Mouse (Mus musculus): ENCODE results near the gene Mical3. TPM values are rescaled to one million over a fixed set of nuclear protein-coding genes. Genes with fewer than 3 reads are reported as not detected.
"Not testable (repeated sequence)": the region's sequence is repeated elsewhere in the genome, so short reads cannot be mapped to it uniquely, and the experiment has no call there.

Gene Mical3
- polyA plus RNA-seq, 1 experiment from 2014 or later, result 6.7 TPM

DNA sequence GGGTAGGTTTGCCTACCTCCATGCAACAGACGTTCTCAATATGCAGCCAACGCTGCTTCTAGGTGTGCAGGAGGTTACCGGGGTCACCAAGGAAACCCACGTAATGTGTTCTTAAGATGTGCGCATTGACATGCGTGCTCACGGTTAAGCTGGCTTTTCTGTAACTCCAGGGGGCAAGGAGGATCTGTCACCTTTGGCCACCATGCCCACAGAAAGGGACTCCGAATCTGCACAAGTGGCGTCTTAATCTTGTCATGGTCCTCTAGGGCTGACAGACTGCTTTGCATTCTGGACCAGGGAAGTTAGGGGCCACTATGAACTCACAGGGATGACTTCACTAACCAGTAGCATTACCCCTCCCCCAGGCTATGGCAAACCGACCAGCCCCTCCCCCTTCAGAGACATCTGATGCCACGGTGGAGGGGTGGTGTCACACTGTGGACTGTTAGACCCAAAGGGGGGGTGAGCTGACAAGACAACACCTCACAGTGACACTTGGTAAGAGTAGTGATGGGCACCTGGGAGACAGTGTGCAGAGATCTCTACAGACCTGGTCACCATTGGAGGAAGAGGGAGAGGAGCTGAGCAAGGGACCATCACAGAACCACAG lies 192.7 kb downstream of the Mical3 start:
- no peaks in the 10 kb centered on the region for H3K36me3 ChIP-seq
- no peak; the same call in 1 of the 2 replicates for ATAC-seq
- no peak overlapping the region for H3K27ac ChIP-seq
- H3K4me3 ChIP-seq (replicated peaks), result no peak overlapping the region
- no peaks in the 10 kb centered on the region for H3K9me3 ChIP-seq
- H3K4me2 ChIP-seq (replicated peaks), result no peak overlapping the region
- no peaks in the 10 kb centered on the region for H3K27me3 ChIP-seq (replicated peaks)
- H3K4me1 ChIP-seq (replicated peaks), result no peaks in the 10 kb centered on the region
- 82% methylated on average over 11 of the region's 11 CpGs for WGBS
- H3K9ac ChIP-seq, result no peak overlapping the region

DNA sequence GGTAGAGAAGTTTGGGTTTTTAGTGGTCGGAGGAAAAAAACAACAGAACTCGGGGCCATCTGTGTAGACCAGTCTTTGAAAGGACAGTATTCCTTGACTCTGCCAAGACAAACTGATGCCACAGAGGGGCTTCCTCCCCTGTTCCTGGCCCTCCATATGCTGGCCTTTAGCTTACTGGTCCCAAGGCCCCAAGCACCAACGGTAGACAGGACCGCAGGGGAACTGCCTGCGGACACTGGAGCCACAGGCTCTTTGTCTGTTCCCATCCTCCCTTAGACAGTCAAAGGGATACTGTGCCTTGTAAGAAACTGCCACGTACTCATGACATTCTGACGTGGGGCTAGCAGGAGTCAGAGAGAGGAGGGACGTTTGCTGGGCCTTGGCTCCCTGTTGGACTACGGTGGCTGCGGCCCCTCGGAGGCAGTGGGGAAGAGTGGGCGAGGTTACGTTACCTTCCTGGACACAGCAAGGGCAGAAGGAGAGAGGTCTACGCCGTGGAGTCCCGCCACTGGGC lies 193.6 kb downstream of the Mical3 start:
- H3K4me3 ChIP-seq (replicated peaks), result no peak overlapping the region
- 82% methylated on average over 16 of the region's 16 CpGs for WGBS
- no peaks in the 10 kb centered on the region for H3K4me1 ChIP-seq (replicated peaks)
- no peaks in the 10 kb centered on the region for H3K27me3 ChIP-seq (replicated peaks)
- H3K27ac ChIP-seq, result no peak overlapping the region
- ATAC-seq, result no peak
- H3K9ac ChIP-seq, result no peak overlapping the region
- H3K9me3 ChIP-seq, result no peaks in the 10 kb centered on the region
- H3K4me2 ChIP-seq (replicated peaks), result no peak overlapping the region
- H3K36me3 ChIP-seq, result no peaks in the 10 kb centered on the region

DNA sequence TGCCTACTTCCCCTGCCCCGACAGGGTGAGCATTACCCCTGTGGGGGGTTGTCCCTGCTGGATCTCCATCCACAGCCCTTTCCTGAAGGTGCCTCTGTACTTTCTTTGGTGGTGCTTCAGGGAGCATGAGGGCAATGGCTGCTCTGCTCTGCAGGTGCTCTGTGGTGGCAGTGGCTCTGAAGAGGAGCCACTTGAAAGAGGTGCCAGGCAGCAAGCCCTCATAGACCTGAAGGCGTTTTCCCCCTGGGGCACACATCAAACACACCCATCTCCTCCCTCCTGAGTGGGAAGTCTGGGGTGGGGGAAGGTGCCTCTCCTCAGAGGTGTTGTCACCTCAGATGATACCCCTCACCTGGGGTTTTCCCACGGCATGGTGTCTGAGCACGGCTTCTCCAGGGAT lies 196.6 kb downstream of the Mical3 start:
- 70% methylated on average over 4 of the region's 4 CpGs for WGBS
- Histone ChIP-seq H3K4me2 (replicated peaks) (no peak overlapping the region), H3K4me3 (replicated peaks) (no peak overlapping the region), H3K27me3 (replicated peaks) (no peaks in the 10 kb centered on the region), H3K9me3 (no peaks in the 10 kb centered on the region), H3K36me3 (no peaks in the 10 kb centered on the region), H3K27ac (no peak overlapping the region), H3K4me1 (replicated peaks) (peaks cover 4% of the 10 kb centered on the region; the same call in 1 of the 2 replicates), H3K9ac (no peak overlapping the region)
- ATAC-seq, result no peak

DNA sequence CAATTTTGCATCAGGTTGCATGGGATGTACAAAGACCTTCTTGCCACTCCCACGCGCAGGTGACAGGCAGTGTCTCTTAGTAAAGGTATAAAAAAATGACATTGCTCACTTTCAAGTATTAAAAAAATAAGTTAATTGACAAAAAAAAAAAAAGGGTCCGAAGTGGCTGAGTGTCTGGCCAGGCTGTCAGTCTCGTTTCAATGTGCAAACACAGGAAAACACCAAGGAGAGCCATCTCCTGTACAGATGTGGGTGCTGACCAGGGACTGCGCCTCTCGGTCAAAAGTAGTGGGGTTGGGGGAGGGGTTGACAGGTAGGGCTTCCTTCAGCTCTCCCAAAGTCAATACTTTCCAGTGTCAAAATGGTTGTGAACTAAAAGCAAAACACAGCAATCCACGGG lies 197.1 kb downstream of the Mical3 start:
- WGBS, result 89% methylated on average over 7 of the region's 7 CpGs

DNA sequence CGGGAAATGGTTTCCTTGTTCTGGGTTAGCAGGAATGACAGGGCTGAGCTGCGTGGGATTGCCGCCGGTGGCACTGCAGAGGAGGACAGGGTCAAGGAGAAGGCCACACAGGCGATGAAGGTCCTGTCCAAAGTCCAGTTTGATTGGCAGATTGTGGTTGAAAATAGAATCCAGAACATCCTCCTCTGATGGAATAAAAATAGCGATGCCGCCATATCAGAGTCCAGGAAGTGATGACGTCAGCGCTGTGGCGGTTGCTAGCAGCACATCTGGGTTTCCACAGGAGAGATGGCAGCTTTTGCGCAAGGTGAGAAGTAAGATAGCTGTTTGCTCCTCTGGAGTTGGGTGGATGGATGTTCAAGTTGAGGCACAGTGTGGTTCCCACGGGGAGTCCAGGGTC lies 198.2 kb downstream of the Mical3 start:
- H3K36me3 ChIP-seq, result no peaks in the 10 kb centered on the region
- no peaks in the 10 kb centered on the region for H3K9me3 ChIP-seq
- no peak overlapping the region for H3K27ac ChIP-seq
- peaks cover 4% of the 10 kb centered on the region; the same call in 1 of the 2 replicates for H3K4me1 ChIP-seq (replicated peaks)
- no peak overlapping the region for H3K9ac ChIP-seq
- H3K27me3 ChIP-seq (replicated peaks), result no peaks in the 10 kb centered on the region
- H3K4me3 ChIP-seq (replicated peaks), result no peak overlapping the region
- ATAC-seq, result no peak
- no peak overlapping the region for H3K4me2 ChIP-seq (replicated peaks)
- 86% methylated on average over 12 of the region's 12 CpGs for WGBS

More for the DNA sequence above, 197.1 kb downstream of the Mical3 start:
- ATAC-seq, result no peak
- Histone ChIP-seq H3K4me2 (replicated peaks) (no peak overlapping the region), H3K9ac (no peak overlapping the region), H3K27ac (no peak overlapping the region), H3K36me3 (no peaks in the 10 kb centered on the region), H3K27me3 (replicated peaks) (no peaks in the 10 kb centered on the region), H3K4me3 (replicated peaks) (no peak overlapping the region), H3K4me1 (replicated peaks) (peaks cover 4% of the 10 kb centered on the region; the same call in 1 of the 2 replicates), H3K9me3 (no peaks in the 10 kb centered on the region)

DNA sequence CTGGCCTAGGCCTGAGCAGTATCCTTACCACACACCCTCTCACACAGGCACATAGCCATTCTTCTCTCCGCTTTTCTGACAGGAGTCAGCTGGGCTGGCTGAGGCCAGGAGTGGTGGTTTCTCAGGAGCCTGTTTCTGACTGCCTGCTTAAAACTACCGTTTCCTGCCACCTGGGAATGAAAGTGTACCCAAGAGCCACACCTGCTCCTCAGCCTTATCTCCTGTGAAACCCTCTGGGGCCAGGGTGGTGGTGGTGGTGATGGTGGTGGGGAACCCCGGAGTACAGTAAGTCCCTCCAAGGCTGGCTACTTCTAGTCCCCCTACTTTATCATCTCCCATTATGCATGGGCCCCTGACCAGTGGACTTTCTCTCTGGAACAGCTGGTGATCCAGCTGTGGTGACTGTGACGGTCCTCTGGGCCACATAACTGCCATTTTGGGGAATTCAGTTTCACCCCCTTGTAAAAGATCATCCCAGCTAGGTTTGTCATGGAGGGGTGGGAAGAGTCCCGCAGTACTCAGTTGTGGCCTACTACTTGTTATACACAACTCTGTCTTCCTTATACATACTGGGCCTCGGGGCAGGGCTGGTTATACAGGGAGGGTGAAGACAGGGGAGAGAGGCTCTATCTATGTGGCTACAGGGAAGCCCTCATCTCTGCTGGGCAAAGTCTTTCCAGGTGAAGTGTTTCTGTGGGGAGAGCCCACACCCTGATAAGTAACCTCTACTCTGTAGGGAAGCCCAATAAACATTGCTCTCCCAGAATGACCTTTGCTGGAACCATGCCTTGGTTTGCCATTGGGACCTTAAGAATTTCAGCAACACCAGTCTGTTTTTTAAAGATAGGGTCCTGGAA lies 200.1 kb downstream of the Mical3 start:
- H3K9me3 ChIP-seq, result no peaks in the 10 kb centered on the region
- ATAC-seq, result peak; percentile 69
- peaks cover 4% of the 10 kb centered on the region; the same call in 1 of the 2 replicates for H3K4me1 ChIP-seq (replicated peaks)
- WGBS, result 68% methylated on average over 6 of the region's 6 CpGs
- no peaks in the 10 kb centered on the region for H3K27me3 ChIP-seq (replicated peaks)
- no peak overlapping the region for H3K4me3 ChIP-seq (replicated peaks)
- H3K27ac ChIP-seq, result no peak overlapping the region
- no peak overlapping the region for H3K4me2 ChIP-seq (replicated peaks)
- no peak overlapping the region for H3K9ac ChIP-seq
- H3K36me3 ChIP-seq, result no peaks in the 10 kb centered on the region

DNA sequence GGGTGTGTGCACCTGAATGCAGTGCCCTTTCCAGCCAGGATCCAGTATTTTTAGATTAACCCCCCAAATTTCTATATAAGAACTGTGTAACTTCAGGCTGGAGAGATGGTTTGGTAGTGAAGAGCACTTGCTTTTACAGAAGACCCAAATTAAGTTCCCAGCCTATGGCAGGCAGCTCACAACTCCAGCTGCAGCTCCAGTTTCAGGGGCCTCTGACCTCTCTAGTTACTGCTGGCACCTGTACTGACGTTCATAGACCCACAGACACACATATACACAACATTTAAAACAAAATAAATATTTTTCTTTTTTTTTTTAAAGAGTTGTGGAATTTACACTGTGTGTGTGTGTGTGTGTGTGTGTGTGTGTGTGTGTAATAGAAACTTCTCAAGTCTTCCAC lies 201.4 kb downstream of the Mical3 start:
- H3K27me3 ChIP-seq (replicated peaks), result no peaks in the 10 kb centered on the region
- H3K4me2 ChIP-seq (replicated peaks), result no peak overlapping the region
- no peaks in the 10 kb centered on the region for H3K36me3 ChIP-seq
- 36% methylated on average over 1 of the region's 1 CpGs for WGBS
- ATAC-seq, result no peak
- H3K4me1 ChIP-seq (replicated peaks), result peaks cover 4% of the 10 kb centered on the region; the same call in 1 of the 2 replicates
- H3K9ac ChIP-seq, result no peak overlapping the region
- no peaks in the 10 kb centered on the region for H3K9me3 ChIP-seq
- H3K27ac ChIP-seq, result no peak overlapping the region
- H3K4me3 ChIP-seq (replicated peaks), result no peak overlapping the region

DNA sequence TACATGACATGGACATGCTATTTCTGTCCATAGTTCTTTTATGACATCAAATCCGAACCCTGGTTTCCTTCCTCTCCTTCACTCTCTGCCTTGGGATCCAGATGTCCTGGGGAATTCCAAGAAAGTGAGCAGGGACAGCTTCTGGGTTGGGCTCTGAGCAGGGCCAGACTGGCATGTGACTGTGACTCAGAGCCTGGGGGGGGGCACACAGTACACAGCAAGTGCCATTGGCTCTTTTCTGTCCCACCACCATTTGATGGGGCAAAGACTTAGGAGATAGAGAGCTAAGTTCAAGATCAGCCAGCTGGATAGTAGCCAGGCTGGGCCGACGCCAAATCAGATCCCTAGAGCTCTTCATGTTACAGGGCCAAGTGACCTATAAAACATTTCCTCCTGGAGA lies 203.0 kb downstream of the Mical3 start:
- no peak for ATAC-seq
- WGBS, result 61% methylated on average over 3 of the region's 3 CpGs
- H3K36me3 ChIP-seq, result no peaks in the 10 kb centered on the region
- H3K9me3 ChIP-seq, result no peaks in the 10 kb centered on the region
- H3K4me1 ChIP-seq (replicated peaks), result peaks cover 4% of the 10 kb centered on the region; the same call in 1 of the 2 replicates
- H3K4me3 ChIP-seq (replicated peaks), result no peak overlapping the region
- H3K4me2 ChIP-seq (replicated peaks), result no peak overlapping the region
- no peak overlapping the region for H3K9ac ChIP-seq
- no peak overlapping the region for H3K27ac ChIP-seq
- no peaks in the 10 kb centered on the region for H3K27me3 ChIP-seq (replicated peaks)

DNA sequence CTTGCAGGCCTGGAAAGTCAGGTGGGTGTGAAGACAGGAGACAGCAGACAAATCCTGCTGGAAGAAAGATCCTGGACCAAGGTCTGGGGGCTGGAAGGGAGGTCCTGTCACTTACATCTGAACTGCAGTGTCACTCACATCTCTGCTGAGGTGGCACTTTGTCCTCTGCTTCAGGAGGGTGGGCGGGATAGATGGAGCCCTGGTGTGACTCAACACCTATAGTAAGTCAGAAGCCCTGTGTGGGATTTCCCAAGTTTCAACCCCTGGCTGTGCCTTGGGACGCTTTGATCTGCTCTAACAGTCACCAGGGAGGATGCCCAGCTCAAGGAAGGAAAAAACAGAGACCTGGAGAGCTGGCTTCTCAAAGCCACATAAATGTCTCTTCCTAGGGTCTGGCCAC lies 203.9 kb downstream of the Mical3 start:
- peaks cover 4% of the 10 kb centered on the region; the same call in 1 of the 2 replicates for H3K4me1 ChIP-seq (replicated peaks)
- H3K4me2 ChIP-seq (replicated peaks), result no peak overlapping the region
- no peak overlapping the region for H3K9ac ChIP-seq
- H3K27me3 ChIP-seq (replicated peaks), result no peaks in the 10 kb centered on the region
- ATAC-seq, result no peak
- no peaks in the 10 kb centered on the region for H3K36me3 ChIP-seq
- no peak overlapping the region for H3K27ac ChIP-seq
- H3K4me3 ChIP-seq (replicated peaks), result no peak overlapping the region
- no peaks in the 10 kb centered on the region for H3K9me3 ChIP-seq
- 48% methylated on average over 2 of the region's 2 CpGs for WGBS

DNA sequence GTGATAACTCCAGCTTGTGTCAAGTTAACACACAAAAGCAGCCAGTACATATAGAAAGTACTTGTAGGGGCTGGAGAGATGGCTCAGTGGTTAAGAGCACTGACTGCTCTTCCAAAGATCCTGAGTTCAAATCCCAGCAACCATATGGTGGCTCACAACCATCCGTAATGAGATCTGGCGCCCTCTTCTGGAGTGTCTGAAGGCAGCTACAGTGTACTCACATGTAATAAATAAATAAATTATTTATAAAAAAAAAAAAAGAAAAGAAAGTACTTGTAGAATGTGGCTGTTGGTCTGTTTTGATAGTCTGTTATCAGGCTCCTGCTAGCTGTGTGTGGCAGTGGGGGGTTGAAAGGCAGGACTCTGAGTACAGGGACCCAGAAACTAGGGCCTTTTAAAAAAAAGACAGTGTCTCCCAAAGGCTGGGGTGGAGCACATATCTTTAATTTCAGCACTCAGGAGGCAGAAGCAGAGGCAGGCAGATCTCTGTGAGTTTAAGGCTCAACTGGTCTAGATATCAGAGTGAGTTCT lies 205.9 kb downstream of the Mical3 start:
- not testable (repeated sequence) for ATAC-seq; H3K4me1 ChIP-seq (replicated peaks)

DNA sequence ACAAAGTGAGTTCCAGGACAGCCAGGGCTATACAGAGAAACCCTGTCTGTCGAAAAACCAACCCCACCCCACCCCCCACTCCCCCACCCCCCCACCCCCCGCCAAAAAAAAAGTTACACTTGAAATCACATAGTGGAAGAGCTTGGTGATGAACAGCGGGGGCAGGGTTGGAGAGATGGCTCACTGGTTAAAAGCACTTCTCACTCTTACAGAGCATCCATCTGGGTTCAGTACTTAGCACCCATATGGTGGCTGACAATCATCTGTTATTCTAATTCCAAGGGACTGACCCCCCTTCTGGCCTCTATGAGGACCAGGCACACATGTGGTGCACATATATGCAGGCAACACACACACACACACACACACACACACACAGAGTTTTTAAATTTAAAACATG lies 212.8 kb downstream of the Mical3 start:
- no peak overlapping the region for H3K27ac ChIP-seq
- H3K9ac ChIP-seq, result no peak overlapping the region
- no peaks in the 10 kb centered on the region for H3K27me3 ChIP-seq (replicated peaks)
- H3K36me3 ChIP-seq, result no peaks in the 10 kb centered on the region
- H3K4me2 ChIP-seq (replicated peaks), result no peak overlapping the region
- no peak for ATAC-seq
- 49% methylated on average over 3 of the region's 3 CpGs for WGBS
- no peaks in the 10 kb centered on the region for H3K9me3 ChIP-seq
- peaks cover 11% of the 10 kb centered on the region for H3K4me1 ChIP-seq (replicated peaks)
- no peak overlapping the region for H3K4me3 ChIP-seq (replicated peaks)

More for the DNA sequence above, 205.9 kb downstream of the Mical3 start:
- H3K36me3 ChIP-seq; H3K27me3 ChIP-seq (replicated peaks); H3K9me3 ChIP-seq; H3K4me2 ChIP-seq (replicated peaks); H3K4me3 ChIP-seq (replicated peaks); H3K27ac ChIP-seq; H3K9ac ChIP-seq: not testable (repeated sequence)
- 75% methylated on average over 2 of the region's 2 CpGs for WGBS
